Mouse (Mus musculus) right cerebral cortex, postnatal 4 days (tissue): Measurements from ENCODE around the gene Gtpbp1.
A peak's percentile ranks its signal among the peaks of the same experiment; 100 is the strongest.

Experiments
- DNase-seq: peaks from one replicate; pipeline ENCODE4 v3.0.0-alpha.2; 2022

The Gtpbp1 gene

DNA sequence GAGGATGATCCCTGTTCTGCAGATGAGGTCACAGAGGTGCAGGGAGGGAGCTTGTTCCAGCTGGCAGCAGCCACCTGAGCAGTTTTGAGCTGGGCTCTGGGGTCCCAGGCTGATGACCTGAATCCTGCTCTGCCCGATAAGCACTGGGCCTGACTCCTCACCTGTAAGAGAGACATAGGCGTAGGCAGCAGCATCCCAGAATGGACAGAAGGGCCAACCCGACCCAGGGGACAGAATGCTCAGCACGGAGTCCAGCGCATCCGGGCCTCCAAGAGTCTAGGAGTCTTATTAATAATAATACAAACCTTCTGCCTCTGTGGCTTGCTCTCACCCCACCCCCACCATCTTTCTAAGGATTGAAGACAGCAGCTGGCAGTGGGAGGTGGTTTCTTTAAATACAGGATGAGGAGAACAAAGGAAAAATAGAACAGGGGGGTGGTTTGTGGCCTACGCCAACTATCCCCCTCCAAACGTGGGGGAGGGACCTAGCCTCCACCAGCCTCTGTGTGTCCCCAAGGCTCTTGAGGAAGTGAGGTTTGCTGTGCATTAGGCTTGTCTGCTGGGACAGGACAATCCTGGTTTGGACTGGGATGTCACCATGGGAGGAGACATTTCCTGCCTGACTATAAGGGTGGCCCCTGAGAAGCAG lies 65.5 kb downstream of the Gtpbp1 start:
- no peak for DNase-seq

- no peak for DNase-seq
These were observed 66.5 kb downstream of the Gtpbp1 start for GRCm38 (mm10) chr15:79757118-79757517.

DNA sequence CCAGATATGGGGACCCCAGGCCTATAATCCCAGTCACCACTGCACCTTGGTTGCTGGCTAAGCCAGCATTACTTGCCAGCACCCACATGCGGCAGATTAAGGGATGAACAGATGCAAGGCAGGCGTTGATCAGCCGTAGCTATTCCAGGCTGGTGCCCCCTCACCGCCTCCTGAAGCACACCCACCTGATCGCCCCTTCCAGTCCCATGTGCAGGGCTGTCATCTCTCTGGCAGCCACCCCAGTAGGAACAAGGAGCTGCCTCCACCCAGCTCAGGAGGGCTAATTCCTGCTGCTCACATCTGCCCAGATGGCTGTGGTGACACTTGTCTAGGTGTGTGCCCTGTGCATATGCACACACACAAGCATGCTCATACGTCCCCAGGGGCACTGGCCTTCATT lies 70.3 kb downstream of the Gtpbp1 start:
- no peak for DNase-seq

GRCm38 (mm10) chr15:79763001-79763400 lies 72.4 kb downstream of the Gtpbp1 start:
- no peak for DNase-seq

DNA sequence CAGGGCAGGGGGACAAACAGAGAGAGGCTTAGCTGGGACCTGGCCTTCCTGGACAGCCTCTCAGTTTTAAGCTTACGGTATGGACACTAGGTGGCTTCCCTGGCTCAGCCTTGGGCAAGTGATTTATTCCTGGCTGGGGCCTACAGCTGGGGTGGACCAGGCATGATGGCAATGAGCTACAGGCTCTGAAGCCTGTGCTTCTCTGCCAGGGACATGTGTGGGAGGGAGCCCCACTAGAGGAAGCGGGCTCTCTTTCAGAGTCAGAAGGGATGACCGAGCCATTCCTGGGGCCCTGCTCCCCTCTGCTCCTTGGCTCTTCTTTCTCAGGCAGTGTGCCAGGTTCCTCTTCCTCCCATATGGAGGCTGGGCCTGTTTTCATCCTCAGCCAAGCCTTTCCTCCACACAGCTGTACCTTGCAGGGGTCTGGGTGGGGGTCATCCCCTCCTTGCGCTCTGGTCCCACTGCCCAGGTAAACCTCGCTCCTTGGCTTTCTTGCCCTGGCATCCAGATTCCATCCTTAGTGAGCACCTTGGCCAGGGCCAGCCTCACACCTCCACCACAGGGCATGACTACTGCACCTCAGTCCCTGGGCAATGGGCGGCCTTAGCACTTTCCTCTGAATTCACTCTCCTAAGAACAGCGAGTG lies 73.1 kb downstream of the Gtpbp1 start:
- no peak for DNase-seq

GRCm38 (mm10) chr15:79764539-79765267 lies 74.1 kb downstream of the Gtpbp1 start:
- no peak for DNase-seq

DNA sequence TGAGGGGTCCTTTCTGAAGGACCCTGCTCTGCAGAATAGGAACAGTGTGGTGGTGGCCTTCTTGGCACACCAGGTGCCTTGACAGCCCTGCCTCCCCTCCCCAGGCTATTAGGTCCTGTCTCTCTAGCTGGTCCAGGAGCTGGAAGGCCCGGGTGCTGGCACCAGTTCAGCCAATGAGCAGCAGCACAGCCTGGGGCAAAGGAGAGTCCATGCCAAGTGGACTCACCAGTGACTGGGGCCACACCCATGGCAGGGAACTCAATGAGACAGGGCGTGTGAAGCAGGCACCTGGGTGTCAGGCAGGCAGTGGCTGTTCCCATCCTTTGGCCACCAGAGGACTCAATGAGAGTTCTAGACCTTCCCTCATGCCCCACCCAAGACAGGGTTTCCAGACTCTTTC lies 74.7 kb downstream of the Gtpbp1 start:
- no peak for DNase-seq

- no peak for DNase-seq
These were observed 75.5 kb downstream of the Gtpbp1 start for GRCm38 (mm10) chr15:79766168-79766567.

DNA sequence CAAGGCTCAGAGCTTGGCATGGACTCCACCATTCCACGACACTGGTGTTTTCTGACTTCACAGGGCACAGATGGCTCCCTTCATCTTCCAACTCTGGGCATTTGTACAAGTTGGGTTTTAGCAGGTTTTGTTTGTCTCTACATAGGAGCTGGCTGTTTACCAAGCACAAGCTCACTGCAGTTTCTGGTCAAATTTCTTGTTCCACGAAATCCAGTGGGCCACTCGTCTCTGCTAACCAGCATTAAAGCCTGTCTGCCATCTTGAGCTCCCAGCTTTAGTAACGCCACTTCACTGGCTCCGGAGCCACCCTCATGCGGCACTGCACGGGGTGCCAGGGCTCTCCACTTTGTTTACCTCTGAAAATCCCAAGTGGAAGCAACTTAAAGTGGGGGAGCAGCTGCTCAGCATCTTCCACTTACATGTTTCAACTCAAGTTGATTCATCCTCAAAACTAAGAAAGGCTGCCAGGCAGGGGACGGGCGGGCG lies 76.0 kb downstream of the Gtpbp1 start:
- peak; percentile 37 for DNase-seq

GRCm38 (mm10) chr15:79767327-79767961 lies 76.8 kb downstream of the Gtpbp1 start:
- DNase-seq: no peak

DNA sequence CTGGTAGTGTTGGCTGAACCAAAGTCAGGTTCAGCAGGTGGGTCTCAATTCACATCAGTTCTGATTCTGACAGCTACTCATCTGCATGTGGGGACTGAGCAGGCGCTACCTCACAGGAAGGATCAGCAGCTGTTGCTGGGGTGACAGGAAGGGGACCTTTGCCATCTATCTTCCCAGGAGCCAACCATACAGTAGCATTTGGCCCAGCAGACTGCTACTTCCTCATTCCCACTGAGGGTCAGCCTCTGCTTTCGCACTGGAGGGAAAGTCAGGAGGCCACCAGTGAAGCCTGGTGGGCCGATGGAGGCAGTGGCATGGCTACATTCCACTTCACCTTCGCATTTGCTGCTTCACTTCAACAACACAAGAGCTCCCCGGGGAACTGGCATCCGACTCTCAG lies 77.7 kb downstream of the Gtpbp1 start:
- DNase-seq: no peak

DNA sequence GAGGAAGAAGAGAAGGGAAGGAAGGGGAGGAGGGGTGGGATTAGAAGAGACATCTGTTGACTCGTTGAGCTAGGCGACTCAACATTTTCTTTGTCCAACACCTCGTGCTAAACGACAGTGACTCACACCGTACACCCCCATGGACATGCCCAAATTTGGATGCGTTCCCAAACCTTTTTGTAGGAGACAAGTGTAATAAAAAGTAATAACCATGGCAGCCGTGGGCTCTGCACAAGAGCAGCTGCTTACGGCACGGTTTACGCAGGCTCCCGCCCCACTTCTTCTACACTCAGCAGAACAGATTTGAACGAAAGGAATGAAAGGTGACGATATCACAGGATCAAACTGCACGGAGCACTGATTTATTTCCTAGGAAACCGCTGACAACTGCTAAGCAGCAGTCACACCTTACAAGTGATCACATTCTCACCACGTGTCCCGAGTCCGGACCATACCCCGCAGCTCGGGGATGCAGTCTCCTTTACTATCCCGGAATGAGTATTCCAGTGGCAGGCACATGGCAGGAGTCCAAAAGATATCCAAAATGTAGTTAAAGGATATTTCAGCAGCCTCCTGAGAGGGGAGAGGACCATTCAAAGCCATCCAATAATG lies 80.1 kb downstream of the Gtpbp1 start:
- DNase-seq: no peak
